Mouse (Mus musculus): ENCODE measurements around the gene Spock2.

DNA sequence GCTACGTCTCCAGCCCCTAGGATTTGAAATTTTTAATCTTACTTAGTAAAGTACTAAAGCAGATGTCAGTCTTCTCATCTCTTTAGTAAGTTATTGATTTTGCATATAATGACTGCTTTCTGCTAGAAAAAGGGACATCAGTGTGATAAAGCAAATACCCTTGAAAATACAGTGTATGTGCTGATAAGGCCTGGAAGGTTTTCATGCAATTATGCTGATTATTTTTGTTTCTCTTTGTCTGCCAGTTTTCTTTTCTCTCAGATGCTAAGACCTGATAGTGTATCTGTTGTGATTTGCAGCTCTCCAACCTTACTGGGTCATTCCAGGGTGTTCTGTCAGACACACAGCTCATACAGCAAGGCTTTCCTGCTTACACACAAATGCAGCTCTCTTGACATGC lies 30.9 kb upstream of the Spock2 start:
- TF ChIP-seq POLR2A (IDR thresholded peaks at IDR 0.05; ENCODE audit: borderline replicate concordance, low read depth, low read length) (no peak), CTCF (IDR thresholded peaks at IDR 0.05; ENCODE audit: low read depth, low read length) (no peak)

All from bone marrow macrophage, adult 2 months (primary cell).